Mouse (Mus musculus) thymus, adult 2 months (tissue): ENCODE measurements around the gene St6gal1. TPM values are rescaled to one million over a fixed set of nuclear protein-coding genes. Genes with fewer than 3 reads are reported as not detected.

ENCODE experiments used
- DNase-seq: peaks from one replicate; pipeline ENCODE4 v3.0.0; 2021
- H3K27ac ChIP-seq: fragments of 200-500 bp; 2 replicates; pipeline ENCODE4 v1.5.1; 2012; ENCODE audit warnings: low read length, control low read depth; ENCODE audit not compliant: control insufficient read depth, insufficient read depth
- H3K27me3 ChIP-seq: fragments of 200-500 bp; 2 replicates; pipeline ENCODE4 v1.6.1; 2012; ENCODE audit warnings: mild to moderate bottlenecking, low read length, moderate library complexity, mixed read lengths; ENCODE audit not compliant: control insufficient read depth, insufficient read depth
- H3K36me3 ChIP-seq: fragments of 200-500 bp; 2 replicates; pipeline ENCODE4 v1.6.1; 2012; ENCODE audit warnings: mild to moderate bottlenecking, low read length, moderate library complexity; ENCODE audit not compliant: control insufficient read depth, insufficient read depth
- H3K4me1 ChIP-seq: fragments of 200-500 bp; replicated peaks from 2 replicates; pipeline ENCODE4 v1.6.1; 2012; ENCODE audit warnings: low read length; ENCODE audit not compliant: control insufficient read depth, insufficient read depth
- H3K4me3 ChIP-seq: fragments of 200-500 bp; 2 replicates; pipeline ENCODE4 v1.5.1; 2012; ENCODE audit warnings: mild to moderate bottlenecking, low read length, control low read depth, moderate library complexity; ENCODE audit not compliant: control insufficient read depth, insufficient read depth
- CTCF ChIP-seq: fragments of 200-500 bp; IDR thresholded peaks from 2 replicates; pipeline ENCODE4 v1.5.1; 2012; ENCODE audit warnings: mild to moderate bottlenecking, control low read depth, low read length, moderate library complexity, borderline replicate concordance; ENCODE audit not compliant: control insufficient read depth, poor library complexity, insufficient read depth; ENCODE audit errors: extremely low read depth
- POLR2A ChIP-seq: fragments of 200-500 bp; IDR thresholded peaks from 2 replicates; pipeline ENCODE4 v1.6.1; 2012; ENCODE audit warnings: mild to moderate bottlenecking, low read length, control low read depth, moderate library complexity; ENCODE audit not compliant: control insufficient read depth, poor library complexity, insufficient read depth; ENCODE audit errors: extremely low read depth
- WGBS: fragments of 180-500 bp; shearing (Covaris S2); methylation state at CpG from one replicate; pipeline ENCODE4 v1.1.7; 2018; 5-methylcytosine and 5-hydroxymethylcytosine counted together
- polyA plus RNA-seq: library from polyadenylated mRNA; depleted of rRNA; stranded (reverse); fragments of >200 nt; gene quantifications from 2 replicates; pipeline ENCODE4 v1.2.3, GENCODE M21; 2012

The St6gal1 gene
- polyA plus RNA-seq, 1 experiment = 33.2 TPM

DNA sequence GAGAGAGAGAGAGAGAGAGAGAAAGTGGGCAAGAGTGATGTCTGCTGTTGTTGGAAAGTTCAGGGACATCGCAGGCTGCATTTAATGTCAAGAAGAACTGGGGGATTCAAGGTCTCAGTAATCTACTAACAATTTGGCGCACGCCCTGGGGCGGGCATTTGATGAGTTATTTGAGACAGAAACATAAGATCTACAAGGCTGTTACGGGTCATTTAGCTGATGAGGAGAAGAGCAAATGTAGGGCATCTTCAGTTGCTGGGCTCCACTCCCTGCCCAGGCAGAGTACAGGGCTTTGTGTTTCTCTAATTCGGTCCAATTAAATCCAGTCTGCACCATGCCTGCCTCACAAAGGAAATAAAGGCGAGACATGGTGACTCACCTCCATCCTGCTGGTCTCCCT lies 19.9 kb downstream of the St6gal1 start:
- Histone ChIP-seq H3K36me3 (no peaks in the 10 kb centered on the region), H3K4me3 (no peak overlapping the region), H3K4me1 (peaks cover 13% of the 10 kb centered on the region), H3K27me3 (no peaks in the 10 kb centered on the region), H3K27ac (no peak overlapping the region)
- 95% methylated on average over 7 of the region's 7 CpGs for WGBS
- no peak for DNase-seq
- TF ChIP-seq CTCF (no peak), POLR2A (no peak)

DNA sequence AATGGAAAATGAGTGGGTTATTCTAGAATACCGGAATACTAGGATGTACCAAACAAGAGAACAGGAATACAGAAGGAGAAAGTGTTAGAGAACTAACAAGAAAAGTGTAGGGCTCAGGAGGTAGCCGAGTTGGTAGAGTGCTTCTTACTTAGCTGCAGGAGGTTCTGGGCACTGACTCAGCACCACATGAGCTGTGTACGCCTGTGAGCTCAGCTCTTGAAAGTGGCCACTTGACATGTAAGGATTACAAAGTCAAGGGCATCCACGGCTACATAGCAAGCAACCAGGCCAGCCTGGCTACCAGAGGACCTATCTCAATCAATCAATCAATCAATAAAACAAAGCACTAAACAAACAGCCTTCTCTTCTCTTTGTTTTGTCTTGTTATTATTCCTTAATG lies 24.7 kb downstream of the St6gal1 start:
- Histone ChIP-seq H3K36me3 (no peaks in the 10 kb centered on the region), H3K4me1 (peaks cover 4% of the 10 kb centered on the region; the same call in 1 of the 2 replicates), H3K4me3 (no peak overlapping the region), H3K27me3 (no peaks in the 10 kb centered on the region), H3K27ac (no peak overlapping the region)
- 87% methylated on average over 4 of the region's 4 CpGs for WGBS
- TF ChIP-seq POLR2A (no peak), CTCF (no peak)
- no peak for DNase-seq

DNA sequence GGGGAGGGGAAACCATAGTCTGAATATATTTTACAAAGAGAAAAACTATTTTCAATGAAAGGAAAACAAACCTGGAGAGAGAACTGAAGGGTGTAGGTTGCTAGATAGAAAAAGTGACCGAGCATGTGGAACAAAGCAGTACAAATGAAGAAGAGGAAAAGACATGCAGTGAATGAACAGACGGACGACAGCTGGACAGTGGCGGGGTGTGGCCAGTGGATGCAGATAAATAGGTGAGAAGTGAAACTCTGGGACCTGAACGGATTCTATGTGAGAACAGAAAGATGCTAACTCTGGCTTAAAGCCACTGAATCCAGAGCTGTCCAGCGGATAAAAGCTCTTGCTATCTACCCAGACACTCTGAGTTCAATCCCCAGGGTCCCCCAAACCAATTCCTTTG lies 25.2 kb downstream of the St6gal1 start:
- peaks cover 4% of the 10 kb centered on the region; the same call in 1 of the 2 replicates for H3K4me1 ChIP-seq
- DNase-seq = no peak
- H3K27ac ChIP-seq = no peak overlapping the region
- WGBS = 96% methylated on average over 6 of the region's 6 CpGs
- H3K4me3 ChIP-seq = no peak overlapping the region
- TF ChIP-seq POLR2A = no peak
- H3K36me3 ChIP-seq = no peaks in the 10 kb centered on the region
- H3K27me3 ChIP-seq = no peaks in the 10 kb centered on the region

DNA sequence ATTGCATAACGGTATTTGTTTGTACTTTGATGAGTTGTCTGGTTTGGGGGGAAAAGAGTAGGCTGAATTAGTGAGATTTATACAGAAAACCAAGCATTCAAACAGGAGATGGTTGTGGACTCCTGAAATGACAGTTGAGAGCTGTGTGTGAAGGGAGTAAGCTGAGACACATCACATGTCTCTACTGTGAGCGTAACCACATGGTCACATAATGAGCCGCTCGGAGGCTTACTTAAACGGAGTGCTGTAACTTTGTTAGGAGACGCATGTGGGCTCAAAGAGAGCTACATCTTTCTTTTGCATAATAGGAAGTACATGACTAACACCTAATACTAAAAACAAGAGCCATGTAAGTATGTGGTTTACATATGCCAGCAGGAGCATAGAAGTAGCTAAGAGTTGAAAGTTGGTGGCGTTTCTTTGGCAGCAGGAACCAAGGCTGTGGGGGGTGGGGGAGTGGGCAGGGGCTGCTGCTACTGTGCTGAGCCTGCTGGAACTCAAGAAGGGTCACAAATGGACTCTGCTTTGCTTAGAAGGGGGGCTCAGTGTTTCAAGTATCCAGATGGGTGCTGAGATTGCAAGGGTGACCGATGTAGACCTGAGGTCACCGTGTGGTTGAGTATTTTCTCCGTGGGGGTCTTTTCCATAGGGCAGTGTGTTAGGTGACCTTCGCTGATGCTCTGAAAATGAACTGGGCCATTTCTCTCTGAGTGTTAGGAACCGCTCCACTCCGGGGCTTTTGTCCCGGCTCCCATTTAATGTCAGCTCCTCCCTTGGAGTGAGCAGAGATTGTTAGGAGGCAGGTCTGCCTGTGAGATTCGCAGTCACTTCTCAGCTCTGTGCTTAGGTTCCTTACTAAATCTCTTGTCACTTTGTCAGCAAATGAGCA lies 26.3 kb downstream of the St6gal1 start:
- no peak for TF ChIP-seq POLR2A
- Histone ChIP-seq H3K4me3 (no peak overlapping the region), H3K36me3 (no peaks in the 10 kb centered on the region), H3K4me1 (peaks cover 4% of the 10 kb centered on the region; the same call in 1 of the 2 replicates), H3K27ac (no peak overlapping the region), H3K27me3 (no peaks in the 10 kb centered on the region)
- WGBS = 78% methylated on average over 15 of the region's 15 CpGs
- no peak for DNase-seq

DNA sequence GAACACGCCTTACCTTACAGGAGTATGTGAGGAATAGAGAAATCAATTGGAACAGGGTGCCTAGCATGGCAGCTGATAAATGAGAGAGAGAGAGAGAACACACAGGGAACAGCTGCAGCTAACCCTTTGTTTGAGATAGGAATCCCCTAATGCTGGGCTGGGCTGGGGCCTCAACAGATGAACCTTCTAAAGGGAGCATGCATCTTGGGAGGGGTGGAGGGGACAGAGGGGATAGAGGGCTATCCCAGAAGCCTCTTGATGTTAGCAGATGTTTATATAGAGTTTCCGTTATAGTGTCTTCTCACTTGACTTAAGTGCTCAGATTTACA lies 26.9 kb downstream of the St6gal1 start:
- no peak for TF ChIP-seq POLR2A
- TF ChIP-seq CTCF = no peak
- no peak overlapping the region for H3K4me3 ChIP-seq
- H3K36me3 ChIP-seq = no peaks in the 10 kb centered on the region
- no peaks in the 10 kb centered on the region for H3K27me3 ChIP-seq
- H3K4me1 ChIP-seq = peaks cover 6% of the 10 kb centered on the region
- no peak overlapping the region for H3K27ac ChIP-seq
- WGBS = 100% methylated on average over 2 of the region's 2 CpGs
- no peak for DNase-seq

- no peak overlapping the region for H3K27ac ChIP-seq
- TF ChIP-seq POLR2A = no peak
- TF ChIP-seq CTCF = no peak
- DNase-seq = no peak
- H3K27me3 ChIP-seq = no peaks in the 10 kb centered on the region
- WGBS = 67% methylated on average over 6 of the region's 6 CpGs
- H3K36me3 ChIP-seq = no peaks in the 10 kb centered on the region
- no peak overlapping the region for H3K4me3 ChIP-seq
- H3K4me1 ChIP-seq = peaks cover 19% of the 10 kb centered on the region
These were observed 29.1 kb downstream of the St6gal1 start for GRCm38 (mm10) chr16:23253620-23254019.

- WGBS = 86% methylated on average over 1 of the region's 1 CpGs
These were observed 29.5 kb downstream of the St6gal1 start for GRCm38 (mm10) chr16:23254062-23254461.

More at GRCm38 (mm10) chr16:23254062-23254461, 29.5 kb downstream of the St6gal1 start:
- H3K4me1 ChIP-seq = peaks cover 21% of the 10 kb centered on the region
- no peaks in the 10 kb centered on the region for H3K27me3 ChIP-seq
- H3K36me3 ChIP-seq = no peaks in the 10 kb centered on the region
- no peak overlapping the region for H3K27ac ChIP-seq
- TF ChIP-seq POLR2A = no peak
- no peak for TF ChIP-seq CTCF
- no peak for DNase-seq
- H3K4me3 ChIP-seq = no peak overlapping the region
